Mouse (Mus musculus) kidney, embryonic 16.5 days (tissue): Measurements from ENCODE around the gene Naa20. TPM values are rescaled to one million over a fixed set of nuclear protein-coding genes. Genes with fewer than 3 reads are reported as not detected.
A peak's percentile ranks its signal among the peaks of the same experiment; 100 is the strongest.

ENCODE experiments used
- ATAC-seq: fragments of 200-750 bp; cut with Nextera tagmentation; 2 replicates; pipeline ENCODE4 v1.8.0; 2017; ENCODE audit warnings: moderate TSS enrichment; ENCODE audit not compliant: low FRiP score, low TSS enrichment
- H3K27ac ChIP-seq: fragments of 300-500 bp; sonication (generic); 2 replicates; pipeline ENCODE4 v1.5.1; 2014; ENCODE audit warnings: low read length
- H3K27me3 ChIP-seq: fragments of 300-500 bp; sonication (generic); 2 replicates; pipeline ENCODE4 v1.6.1; 2014; ENCODE audit warnings: low read length, control low read depth, mixed read lengths; ENCODE audit not compliant: insufficient read depth
- H3K36me3 ChIP-seq: fragments of 300-500 bp; sonication (generic); 2 replicates; pipeline ENCODE4 v1.6.1; 2014; ENCODE audit warnings: low read length, control low read depth, mixed read lengths; ENCODE audit not compliant: insufficient read depth
- H3K4me1 ChIP-seq: fragments of 300-500 bp; sonication (generic); 2 replicates; pipeline ENCODE4 v1.6.1; 2014; ENCODE audit warnings: low read length, control low read depth, mixed read lengths; ENCODE audit not compliant: insufficient read depth
- H3K4me2 ChIP-seq: fragments of 300-500 bp; sonication (generic); replicated peaks from 2 replicates; pipeline ENCODE4 v1.6.1; 2014; ENCODE audit warnings: low read depth, low read length
- H3K4me3 ChIP-seq: fragments of 300-500 bp; sonication (generic); 2 replicates; pipeline ENCODE4 v1.5.1; 2014; ENCODE audit warnings: mild to moderate bottlenecking, low read length
- H3K9ac ChIP-seq: fragments of 300-500 bp; sonication (generic); replicated peaks from 2 replicates; pipeline ENCODE4 v1.6.1; 2014; ENCODE audit warnings: low read length
- H3K9me3 ChIP-seq: fragments of 300-500 bp; sonication (generic); 2 replicates; pipeline ENCODE4 v1.6.1; 2016; ENCODE audit warnings: low read length, control low read depth
- WGBS: fragments of 180-500 bp; shearing (Covaris S2); extraction: QIAGEN DNeasy Blood & Tissue Kit; methylation state at CpG from one replicate; pipeline ENCODE4 v1.1.7; 2014; 5-methylcytosine and 5-hydroxymethylcytosine counted together
- polyA plus RNA-seq: library from polyadenylated mRNA; unstranded; fragments of >200 nt; fragmentation: Nextera tagmentation; extraction: Ambion mirVana; gene quantifications from 2 replicates; pipeline ENCODE4 v1.2.1, GENCODE M21; 2015

Gene Naa20
- 170 and 177 TPM in 2 replicates for polyA plus RNA-seq

GRCm38 (mm10) chr2:145901861-145902260 lies at the start of gene Naa20:
Gene Naa20, plus strand, starts transcription at chr2:145902099.
- H3K36me3 ChIP-seq = no peaks in the 10 kb centered on the region
- no peak within 1 kb of the TSS; the same call in 1 of the 2 replicates for H3K9ac ChIP-seq
- no peaks in the 10 kb centered on the region for H3K27me3 ChIP-seq
- peak within 1 kb of the TSS; percentile 44 for H3K4me2 ChIP-seq
- H3K4me3 ChIP-seq = peak within 1 kb of the TSS; percentile 87
- 86% methylated on average over 6 of the region's 6 CpGs for WGBS
- H3K27ac ChIP-seq = no peak within 1 kb of the TSS
- peaks cover 17% of the 10 kb centered on the region for H3K4me1 ChIP-seq
- H3K9me3 ChIP-seq = no peaks in the 10 kb centered on the region
- ATAC-seq = no peak

GRCm38 (mm10) chr2:145855831-145856230 lies 46.1 kb upstream of the Naa20 start:
- Histone ChIP-seq H3K27me3 (no peaks in the 10 kb centered on the region), H3K27ac (no peak overlapping the region), H3K9ac (no peak overlapping the region), H3K4me3 (no peak overlapping the region), H3K4me2 (no peak overlapping the region), H3K9me3 (no peaks in the 10 kb centered on the region), H3K4me1 (peaks cover 23% of the 10 kb centered on the region), H3K36me3 (peaks cover 17% of the 10 kb centered on the region; the same call in 1 of the 2 replicates)
- no peak for ATAC-seq
- WGBS = 89% methylated on average over 9 of the region's 9 CpGs

GRCm38 (mm10) chr2:145857864-145858263 lies 44.0 kb upstream of the Naa20 start:
- Histone ChIP-seq H3K27ac (no peak overlapping the region), H3K9ac (no peak overlapping the region), H3K4me1 (peaks cover 32% of the 10 kb centered on the region), H3K27me3 (no peaks in the 10 kb centered on the region), H3K4me2 (no peak overlapping the region), H3K36me3 (0 out of 2 replicates have a peak, but pooled peaks cover 3% of the 10 kb centered on the region), H3K9me3 (no peaks in the 10 kb centered on the region), H3K4me3 (no peak overlapping the region)
- no peak for ATAC-seq
- WGBS = 68% methylated on average over 8 of the region's 8 CpGs

- Histone ChIP-seq H3K4me2 (peak overlapping the region; percentile 55; the same call in 1 of the 2 replicates), H3K9ac (no peak overlapping the region), H3K4me1 (peaks cover 39% of the 10 kb centered on the region), H3K27ac (peak overlapping the region; percentile 95), H3K4me3 (no peak overlapping the region), H3K36me3 (0 out of 2 replicates have a peak, but pooled peaks cover 3% of the 10 kb centered on the region), H3K27me3 (no peaks in the 10 kb centered on the region), H3K9me3 (no peaks in the 10 kb centered on the region)
- peak; percentile 28 for ATAC-seq
- 46% methylated on average over 7 of the region's 7 CpGs for WGBS
Measured at GRCm38 (mm10) chr2:145859442-145859931, 42.4 kb upstream of the Naa20 start.

GRCm38 (mm10) chr2:145859932-145860801 lies 41.7 kb upstream of the Naa20 start:
- Histone ChIP-seq H3K4me3 (peak overlapping the region; percentile 39), H3K27me3 (no peaks in the 10 kb centered on the region), H3K36me3 (0 out of 2 replicates have a peak, but pooled peaks cover 3% of the 10 kb centered on the region), H3K9ac (peak overlapping the region; percentile 61), H3K4me1 (peaks cover 39% of the 10 kb centered on the region), H3K4me2 (peak overlapping the region; percentile 55), H3K27ac (peak overlapping the region; percentile 95), H3K9me3 (no peaks in the 10 kb centered on the region)
- ATAC-seq = peak; percentile 82
- 17% methylated on average over 40 of the region's 40 CpGs for WGBS

- peak overlapping the region; percentile 39 for H3K4me3 ChIP-seq
- 64% methylated on average over 8 of the region's 8 CpGs for WGBS
- H3K9me3 ChIP-seq = no peaks in the 10 kb centered on the region
- H3K9ac ChIP-seq = peak overlapping the region; percentile 61
- peak overlapping the region; percentile 55 for H3K4me2 ChIP-seq
- H3K27me3 ChIP-seq = no peaks in the 10 kb centered on the region
- peaks cover 7% of the 10 kb centered on the region for H3K36me3 ChIP-seq
- H3K4me1 ChIP-seq = peaks cover 39% of the 10 kb centered on the region
- peak overlapping the region; percentile 95 for H3K27ac ChIP-seq
- no peak for ATAC-seq
Measured at GRCm38 (mm10) chr2:145861193-145862123, 40.4 kb upstream of the Naa20 start.

GRCm38 (mm10) chr2:145862206-145862817 lies 39.6 kb upstream of the Naa20 start:
- peak overlapping the region; percentile 55 for H3K4me2 ChIP-seq
- peak overlapping the region; percentile 42; the same call in 1 of the 2 replicates for H3K9ac ChIP-seq
- ATAC-seq = no peak
- no peaks in the 10 kb centered on the region for H3K27me3 ChIP-seq
- H3K4me3 ChIP-seq = peak overlapping the region; percentile 19
- H3K4me1 ChIP-seq = peaks cover 39% of the 10 kb centered on the region
- H3K36me3 ChIP-seq = peaks cover 15% of the 10 kb centered on the region
- 54% methylated on average over 10 of the region's 10 CpGs for WGBS
- H3K9me3 ChIP-seq = no peaks in the 10 kb centered on the region
- peak overlapping the region; percentile 95 for H3K27ac ChIP-seq

- Histone ChIP-seq H3K27me3 (no peaks in the 10 kb centered on the region), H3K36me3 (peaks cover 28% of the 10 kb centered on the region), H3K9ac (no peak overlapping the region), H3K9me3 (no peaks in the 10 kb centered on the region), H3K27ac (no peak overlapping the region), H3K4me2 (no peak overlapping the region), H3K4me3 (no peak overlapping the region), H3K4me1 (peaks cover 24% of the 10 kb centered on the region)
- 83% methylated on average over 3 of the region's 3 CpGs for WGBS
- no peak for ATAC-seq
Measured at GRCm38 (mm10) chr2:145865344-145865743, 36.6 kb upstream of the Naa20 start.

GRCm38 (mm10) chr2:145866238-145866637 lies 35.7 kb upstream of the Naa20 start:
- Histone ChIP-seq H3K4me1 (peaks cover 15% of the 10 kb centered on the region), H3K4me2 (no peak overlapping the region), H3K9me3 (no peaks in the 10 kb centered on the region), H3K27me3 (no peaks in the 10 kb centered on the region), H3K9ac (no peak overlapping the region), H3K36me3 (peaks cover 28% of the 10 kb centered on the region), H3K27ac (no peak overlapping the region), H3K4me3 (no peak overlapping the region)
- 97% methylated on average over 3 of the region's 3 CpGs for WGBS
- ATAC-seq = no peak
